Mouse (Mus musculus) gastrocnemius, adult 18-20 months (tissue): ENCODE measurements around the gene C2. TPM values are rescaled to one million over a fixed set of nuclear protein-coding genes. Genes with fewer than 3 reads are reported as not detected.
"Not testable (repeated sequence)": the region's sequence is repeated elsewhere in the genome, so short reads cannot be mapped to it uniquely, and the experiment has no call there.

Source experiments
- DNase-seq: peaks from one replicate; pipeline ENCODE4 v3.0.0; 2021; ENCODE audit warnings: low spot score
- microRNA-seq: library from miRNA; unstranded; fragments of <30 nt; microRNA quantifications from one replicate; pipeline ENCODE4 v1.2.0, GENCODE M21; 2021
- total RNA-seq, 2 experiments: library from RNA; stranded (reverse); gene quantifications; 2 replicates each; pipeline ENCODE4 v1.2.3; 2021

Gene C2
- total RNA-seq, 2 experiments from 2014 or later = 1.5 to 1.6 TPM

DNA sequence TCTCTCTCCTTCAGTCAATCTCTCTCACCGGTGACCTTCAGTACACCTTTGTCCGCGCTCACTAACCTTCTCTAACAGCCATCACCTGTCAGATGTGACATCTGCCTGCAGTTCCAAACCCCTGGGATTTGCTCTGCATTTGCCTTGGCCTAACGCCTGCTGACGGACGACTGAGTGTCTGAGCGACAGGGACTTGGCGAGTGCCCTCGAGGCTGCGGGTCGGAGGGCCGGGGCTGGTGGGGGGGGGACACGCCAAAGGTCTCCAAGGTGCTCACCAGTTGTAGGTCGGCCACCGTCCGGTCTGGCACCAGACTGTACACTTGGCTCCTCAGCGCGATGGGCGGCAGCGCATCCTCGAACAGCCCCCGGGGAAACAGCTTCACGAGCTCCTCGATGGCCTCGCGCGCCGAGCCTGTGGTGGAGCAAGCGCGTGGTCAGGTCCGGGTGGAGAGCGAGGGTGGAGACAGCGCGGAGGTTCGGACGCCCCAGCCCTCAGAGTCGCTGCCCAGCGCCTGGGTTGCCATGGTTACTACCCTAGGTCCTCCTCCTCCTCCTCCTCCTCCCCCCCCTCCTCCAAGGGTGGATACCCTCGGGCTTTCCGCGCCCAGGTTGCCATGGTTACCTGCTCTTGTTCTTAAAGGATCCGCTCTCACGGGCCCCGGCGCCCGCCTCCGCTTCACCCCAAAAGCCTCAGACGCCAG lies 61.8 kb downstream of the C2 start:
- no peak for DNase-seq

DNA sequence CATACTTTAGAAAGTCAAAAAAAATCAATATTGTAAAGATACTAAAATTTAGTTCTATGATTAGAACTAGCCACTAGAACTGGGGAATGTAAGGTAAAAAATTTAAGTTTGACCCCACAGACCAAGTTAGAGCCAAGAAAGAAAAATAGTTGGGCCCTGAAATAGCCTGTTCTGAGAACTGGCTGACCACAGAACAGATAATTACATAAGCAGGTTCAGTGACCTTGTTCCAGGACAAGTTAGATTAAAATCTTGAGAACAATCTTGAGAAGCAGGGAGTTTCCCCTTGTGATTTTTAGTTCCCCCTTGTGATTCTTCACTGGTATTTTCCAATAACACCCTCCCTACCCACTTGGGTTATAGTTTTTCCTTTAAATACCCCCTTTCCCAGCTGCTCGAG lies 67.3 kb downstream of the C2 start:
- DNase-seq = not testable (repeated sequence)

DNA sequence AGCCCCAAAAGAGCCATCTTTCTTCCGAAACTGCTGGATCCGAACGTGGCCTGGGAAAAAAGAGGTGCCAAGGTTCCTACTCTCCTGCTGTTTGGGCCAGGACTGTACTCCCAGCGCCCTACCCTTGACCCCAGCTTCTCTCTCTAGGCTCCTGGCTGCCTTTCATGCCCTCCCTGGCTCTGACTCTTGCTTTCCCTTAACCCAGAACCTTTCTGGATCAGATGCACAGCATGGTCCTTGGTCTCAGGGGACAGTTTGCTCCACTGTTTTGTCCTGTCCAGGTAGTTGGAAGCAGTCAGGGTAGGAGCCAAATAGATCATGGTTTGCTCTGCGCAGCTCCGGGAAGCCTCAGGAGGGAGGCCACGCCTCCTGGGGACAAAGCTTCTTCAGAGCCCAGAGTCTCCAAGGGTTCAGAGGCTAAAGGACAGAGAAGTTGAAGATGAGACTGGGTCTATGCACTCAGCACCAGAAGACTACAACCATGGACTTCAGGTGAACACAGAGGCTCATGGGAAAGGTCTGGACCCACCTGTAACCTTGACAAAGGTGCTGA lies 83.2 kb downstream of the C2 start:
- DNase-seq = no peak

DNA sequence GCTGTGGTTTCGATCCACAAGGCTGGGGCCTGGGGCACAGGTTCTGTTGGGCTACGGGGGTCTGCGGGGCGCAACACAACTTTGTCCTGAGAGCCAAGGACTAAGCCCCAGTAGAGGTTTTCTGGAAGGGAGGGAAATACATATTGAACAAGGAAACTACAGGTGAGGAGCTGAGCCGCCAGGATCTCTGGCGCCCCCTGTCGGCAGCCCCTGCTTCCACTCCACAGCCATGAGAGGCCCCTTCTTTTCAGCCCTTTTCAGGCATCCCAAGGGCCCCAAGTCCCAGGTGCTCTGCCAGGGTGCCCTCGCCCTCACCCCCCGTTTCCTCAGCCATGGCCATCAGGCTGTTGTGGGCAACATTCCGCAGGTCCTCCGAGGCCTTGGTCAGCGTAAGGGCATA lies 84.3 kb downstream of the C2 start:
- DNase-seq = peak; percentile 13

Small RNA genes within 50 kb of the gene (microRNA-seq; reads per million reads assigned to microRNA genes)
- gene Mir6970 (not detected), gene Mir6971 (2.4 reads per million), gene Mir6972 (not detected)

Other genes with a start within 250 kb of the C2 start
- 10 to 100 TPM; 28.3 to 32.8 TPM for gene Tnxb, start 227.7 kb downstream of the C2 start, total RNA-seq
- 10 to 100 TPM in 1 of 2 experiments, 1 to 10 TPM in 1; 4.3 to 11.7 TPM for gene C4b, start 154.4 kb downstream of the C2 start, total RNA-seq
- under 1 TPM in 1 of 2 experiments, not detected in 1; 0.21 TPM for gene Cyp21a1, start 93.7 kb downstream of the C2 start, total RNA-seq
- 1 to 10 TPM; 6.6 to 7.6 TPM for gene Stk19, start 61.3 kb downstream of the C2 start, total RNA-seq
- gene Dxo, start 61.2 kb downstream of the C2 start, total RNA-seq = 1 to 10 TPM; 8.3 to 8.8 TPM
- 10 to 100 TPM; 20.8 to 21.3 TPM for gene Skiv2l, start 48.1 kb downstream of the C2 start, total RNA-seq
- 10 to 100 TPM in 1 of 2 experiments, 1 to 10 TPM in 1; 9.0 to 12.0 TPM for gene Nelfe, start 47.9 kb downstream of the C2 start, total RNA-seq
- gene Cfb, start 35.7 kb downstream of the C2 start, total RNA-seq = 1 to 10 TPM; 2.9 to 6.9 TPM
- 1 to 10 TPM; 5.9 to 6.9 TPM for gene Zbtb12, start 18.8 kb downstream of the C2 start, total RNA-seq
- gene Gm20547, start 16.2 kb downstream of the C2 start, total RNA-seq = not detected
- gene Ehmt2, start 204 bp upstream of the C2 start, total RNA-seq = 10 to 100 TPM; 26.7 to 29.5 TPM
- not detected for gene Slc44a4, start 16.2 kb upstream of the C2 start, total RNA-seq
- 10 to 100 TPM in 1 of 2 experiments, 1 to 10 TPM in 1; 9.1 to 10.2 TPM for gene Neu1, start 33.0 kb upstream of the C2 start, total RNA-seq
- 10 to 100 TPM; 11.4 to 94.8 TPM for gene Hspa1b, start 61.0 kb upstream of the C2 start, total RNA-seq
- not detected for gene Gm20481, start 71.6 kb upstream of the C2 start, total RNA-seq
- 10 to 100 TPM; 16.6 to 99.8 TPM for gene Hspa1a, start 73.9 kb upstream of the C2 start, total RNA-seq
- gene Hspa1l, start 74.4 kb upstream of the C2 start, total RNA-seq = 10 to 100 TPM; 31.8 to 33.6 TPM
- 10 to 100 TPM; 14.0 to 17.1 TPM for gene Lsm2, start 83.6 kb upstream of the C2 start, total RNA-seq
- gene Vars, start 102.7 kb upstream of the C2 start, total RNA-seq = 10 to 100 TPM; 38.2 TPM
- 10 to 100 TPM; 13.2 to 16.8 TPM for gene Vwa7, start 118.3 kb upstream of the C2 start, total RNA-seq
- not detected for gene Sapcd1, start 129.8 kb upstream of the C2 start, total RNA-seq
- gene Msh5, start 148.5 kb upstream of the C2 start, total RNA-seq = under 1 TPM in 1 of 2 experiments, not detected in 1; 0.28 TPM
- gene Clic1, start 151.7 kb upstream of the C2 start, total RNA-seq = 10 to 100 TPM in 1 of 2 experiments, 1 to 10 TPM in 1; 7.5 to 11.6 TPM
- gene Ddah2, start 160.8 kb upstream of the C2 start, total RNA-seq = 1 to 10 TPM; 4.5 to 8.7 TPM
- not detected for gene Ly6g6c, start 167.1 kb upstream of the C2 start, total RNA-seq
- gene Mpig6b, start 167.9 kb upstream of the C2 start, total RNA-seq = not detected
- not detected for gene Ly6g6e, start 178.6 kb upstream of the C2 start, total RNA-seq
- gene Ly6g6d, start 179.8 kb upstream of the C2 start, total RNA-seq = 1 to 10 TPM in 1 of 2 experiments, not detected in 1; 3.0 TPM
- not detected for gene Ly6g6f, start 187.3 kb upstream of the C2 start, total RNA-seq
- 10 to 100 TPM; 85.3 to 87.7 TPM for gene Abhd16a, start 191.0 kb upstream of the C2 start, total RNA-seq
- not detected for gene Ly6g5c, start 210.0 kb upstream of the C2 start, total RNA-seq
- gene Ly6g5b, start 217.2 kb upstream of the C2 start, total RNA-seq = not detected
- 1 to 10 TPM; 8.7 to 9.0 TPM for gene Gpank1, start 223.2 kb upstream of the C2 start, total RNA-seq
- gene Csnk2b, start 223.8 kb upstream of the C2 start, total RNA-seq = 100 to 1,000 TPM; 176 to 183 TPM
- gene D17H6S53E, start 228.1 kb upstream of the C2 start, total RNA-seq = 10 to 100 TPM; 12.6 to 16.6 TPM
- not detected for gene Apom, start 233.8 kb upstream of the C2 start, total RNA-seq
- 100 to 1,000 TPM; 233 to 265 TPM for gene Bag6, start 236.9 kb upstream of the C2 start, total RNA-seq